36 mouse cellular contexts compared by ENCODE assay signal in genomic region chr16:57117562-57117961, GRCm38 (mm10). TPM values are rescaled to one million over a fixed set of nuclear protein-coding genes. Genes with fewer than 3 reads are reported as not detected.
"Had no signal": no experiment of that assay in that cellular context is flagged by ENCODE, and none has a peak within 500 bp of the region (broad histone marks: within the 10 kb centered on the region; RNA-seq: fewer than 3 reads in every experiment).

No protein-coding gene starts in this region.

- H3K27me3 ChIP-seq: embryonic facial prominence, embryonic 12.5 days; embryonic facial prominence, embryonic 15.5 days; forebrain, embryonic 13.5 days; forebrain, embryonic 15.5 days had no signal

- H3K9me3 ChIP-seq: embryonic facial prominence, embryonic 10.5 days; embryonic facial prominence, embryonic 12.5 days; embryonic facial prominence, embryonic 13.5 days; embryonic facial prominence, embryonic 15.5 days; forebrain, embryonic 10.5 days; forebrain, embryonic 12.5 days; forebrain, embryonic 13.5 days; forebrain, embryonic 15.5 days; heart, embryonic 10.5 days had no signal

- H3K4me3 ChIP-seq: embryonic facial prominence, embryonic 10.5 days; embryonic facial prominence, embryonic 12.5 days; embryonic facial prominence, embryonic 13.5 days; embryonic facial prominence, embryonic 15.5 days; erythroblast, embryonic 14.5 days; forebrain, embryonic 10.5 days; forebrain, embryonic 12.5 days; forebrain, embryonic 13.5 days; forebrain, embryonic 15.5 days; gastrocnemius, adult 2 months; heart, adult 2 months; heart, embryonic 10.5 days had no signal

- DNase-seq: cerebellum, adult 9-11 months; cerebellum, postnatal 10 days; cerebellum, postnatal 14 days; cerebellum, postnatal 25 days; cerebellum, postnatal 36 days; embryo, embryonic 11 days; forebrain, postnatal 0 days; gastrocnemius, adult 2 months; gastrocnemius, postnatal 10 days; gastrocnemius, postnatal 14 days; gastrocnemius, postnatal 25 days; gastrocnemius, postnatal 36 days; heart, adult 11 months; heart, adult 18-20 months; heart, adult 2 months had no signal

- H3K36me3 ChIP-seq: embryonic facial prominence, embryonic 10.5 days; embryonic facial prominence, embryonic 12.5 days; embryonic facial prominence, embryonic 13.5 days; embryonic facial prominence, embryonic 15.5 days; forebrain, embryonic 10.5 days; forebrain, embryonic 12.5 days; forebrain, embryonic 15.5 days; heart, embryonic 10.5 days had no signal

- ATAC-seq: forebrain, embryonic 13.5 days; forebrain, embryonic 14.5 days; forebrain, embryonic 15.5 days; forebrain, embryonic 16.5 days; forebrain, postnatal 0 days had no signal

- H3K4me1 ChIP-seq: heart, embryonic 10.5 days had no signal

- H3K27ac ChIP-seq: embryonic facial prominence, embryonic 10.5 days; embryonic facial prominence, embryonic 12.5 days; embryonic facial prominence, embryonic 13.5 days; embryonic facial prominence, embryonic 15.5 days; forebrain, embryonic 10.5 days; forebrain, embryonic 12.5 days; forebrain, embryonic 13.5 days; forebrain, embryonic 15.5 days; gastrocnemius, adult 2 months; heart, adult 2 months; heart, embryonic 10.5 days had no signal

- H3K4me2 ChIP-seq: embryonic facial prominence, embryonic 12.5 days; embryonic facial prominence, embryonic 13.5 days; embryonic facial prominence, embryonic 15.5 days; forebrain, embryonic 12.5 days; forebrain, embryonic 13.5 days; forebrain, embryonic 15.5 days had no signal

- H3K9ac ChIP-seq: embryonic facial prominence, embryonic 12.5 days; embryonic facial prominence, embryonic 13.5 days; embryonic facial prominence, embryonic 15.5 days; forebrain, embryonic 12.5 days; forebrain, embryonic 13.5 days; forebrain, embryonic 15.5 days; forebrain, postnatal 0 days had no signal

RNA-seq across cellular contexts. Expression of gene Tmem45a2, which starts 46.4 kb away (rescaled TPM):
- total RNA-seq: common myeloid progenitor, adult 5-6 weeks; gastrocnemius, adult 18-20 months; gastrocnemius, adult 2 months; gastrocnemius, adult 8-10 months; gastrocnemius, postnatal 10 days; gastrocnemius, postnatal 14 days; gastrocnemius, postnatal 25 days; gastrocnemius, postnatal 36 days; gastrocnemius, postnatal 4 days; granulocyte monocyte progenitor cell, adult 5-6 weeks; heart, adult 18-20 months; heart, adult 2 months; heart, adult 8-10 months had no signal
- polyA plus RNA-seq: embryonic facial prominence, embryonic 10.5 days; embryonic facial prominence, embryonic 11.5 days; erythroblast, embryonic 14.5 days; forebrain, embryonic 10.5 days; forebrain, embryonic 11.5 days; forebrain, embryonic 12.5 days; forebrain, embryonic 13.5 days; forebrain, embryonic 14.5 days; forebrain, embryonic 15.5 days; forebrain, embryonic 16.5 days; forebrain, postnatal 0 days; gonadal fat pad, adult 2 months; heart, adult 2 months; heart, embryonic 10.5 days had no signal
